15 mouse cellular contexts compared by ENCODE assay signal in the genomic region with DNA sequence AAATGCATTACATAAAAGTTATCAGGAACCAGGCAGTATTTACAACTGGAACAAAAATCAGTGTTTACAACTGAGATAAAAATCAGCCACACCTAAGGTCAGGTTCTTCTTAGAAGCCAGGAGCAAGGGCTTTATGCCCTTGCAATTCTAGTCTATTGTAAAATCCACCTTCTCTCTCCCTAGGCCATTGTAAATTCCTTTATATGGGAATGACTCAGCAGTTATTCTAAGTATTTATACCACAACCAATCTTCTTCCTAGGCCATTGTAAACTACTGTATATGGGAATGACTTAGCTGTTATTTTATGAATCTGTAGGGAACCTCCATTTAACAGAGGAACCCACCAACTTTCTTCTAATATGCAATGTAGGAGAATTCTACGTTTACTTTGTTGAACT.
"Had no signal": no experiment of that assay in that cellular context is flagged by ENCODE, and none has a peak within 500 bp of the region (broad histone marks: within the 10 kb centered on the region; RNA-seq: fewer than 3 reads in every experiment).

No protein-coding gene starts in this region.

- H3K4me3 ChIP-seq: lung, embryonic 15.5 days; megakaryocyte, embryonic 14.5 days; midbrain, embryonic 13.5 days; midbrain, embryonic 15.5 days; neural tube, embryonic 12.5 days; stomach, embryonic 15.5 days had no signal

- H3K27me3 ChIP-seq: lung, embryonic 15.5 days; megakaryocyte, embryonic 14.5 days; midbrain, embryonic 13.5 days; midbrain, embryonic 15.5 days; neural tube, embryonic 12.5 days; stomach, embryonic 15.5 days had no signal

- H3K4me1 ChIP-seq: lung, embryonic 15.5 days; megakaryocyte, embryonic 14.5 days; midbrain, embryonic 13.5 days; midbrain, embryonic 15.5 days; neural tube, embryonic 12.5 days; stomach, embryonic 15.5 days had no signal

- H3K36me3 ChIP-seq: lung, embryonic 15.5 days; midbrain, embryonic 13.5 days; midbrain, embryonic 15.5 days; neural tube, embryonic 12.5 days; stomach, embryonic 15.5 days had no signal

- H3K9ac ChIP-seq: lung, embryonic 15.5 days; midbrain, embryonic 13.5 days; midbrain, embryonic 15.5 days; neural tube, embryonic 12.5 days; stomach, embryonic 15.5 days had no signal

- DNase-seq: lung, adult 2 months; lung, postnatal 14 days; lung, postnatal 36 days; right cerebral cortex, postnatal 14 days; thymus, adult 2 months; thymus, postnatal 25 days; thymus, postnatal 4 days had no signal

- H3K9me3 ChIP-seq: lung, embryonic 15.5 days; megakaryocyte, embryonic 14.5 days; midbrain, embryonic 13.5 days; midbrain, embryonic 15.5 days; neural tube, embryonic 12.5 days; stomach, embryonic 15.5 days had no signal

- H3K27ac ChIP-seq: lung, embryonic 15.5 days; macrophage; midbrain, embryonic 13.5 days; midbrain, embryonic 15.5 days; neural tube, embryonic 12.5 days; stomach, embryonic 15.5 days; stomach, postnatal 0 days had no signal
